Mouse (Mus musculus): Measurements from ENCODE around the gene Wdsub1. TPM values are rescaled to one million over a fixed set of nuclear protein-coding genes. Genes with fewer than 3 reads are reported as not detected.

Gene Wdsub1
- total RNA-seq, 1 experiment, result 20.7 TPM

GRCm38 (mm10) chr2:59808608-59809007 is 73.8 kb downstream of the Wdsub1 start:
- no peaks in the 10 kb centered on the region for H3K9me3 ChIP-seq (ENCODE audit: control insufficient read depth, insufficient read depth, low read depth, low read length)
- H3K4me3 ChIP-seq (ENCODE audit: insufficient read depth in 1 of 2, low read depth in 1 of 2, low read length in 2 of 2, poor library complexity in 1 of 2, severe bottlenecking in 1 of 2), result no peak overlapping the region
- no peak overlapping the region for H3K9ac ChIP-seq (ENCODE audit: insufficient read depth, low read depth, low read length, poor library complexity, severe bottlenecking)
- in situ Hi-C loops (cut with MboI; ENCODE audit: low sequenced_read_pairs in 2 of 2, unreplicated experiment in 2 of 2), result no loop called here
- no peak for TF ChIP-seq CHD2 (IDR thresholded peaks at IDR 0.05; ENCODE audit: low read depth, low read length)
- no peak for TF ChIP-seq ZC3H11A (IDR thresholded peaks at IDR 0.05; ENCODE audit: borderline replicate concordance, low read depth, low read length)
- TF ChIP-seq MAFK (IDR thresholded peaks at IDR 0.05; ENCODE audit: insufficient read depth, low read depth, low read length), result no peak
- H3K36me3 ChIP-seq (ENCODE audit: control insufficient read depth, insufficient read depth, low read length, poor library complexity, severe bottlenecking), result peaks cover 39% of the 10 kb centered on the region
- H3K4me1 ChIP-seq (ENCODE audit: control insufficient read depth in 2 of 2, insufficient read depth in 2 of 2, low read length in 2 of 2, poor library complexity in 1 of 2), result no peaks in the 10 kb centered on the region
- DNase-seq (ENCODE audit: low read depth, low spot score), result no peak
- no peak overlapping the region for H3K27ac ChIP-seq (ENCODE audit: insufficient read depth, low read depth, low read length, poor library complexity, severe bottlenecking)

GRCm38 (mm10) chr2:59806038-59806437 is 76.4 kb downstream of the Wdsub1 start:
- no peak for DNase-seq (ENCODE audit: low read depth, low spot score)
- H3K4me3 ChIP-seq (ENCODE audit: insufficient read depth in 1 of 2, low read depth in 1 of 2, low read length in 2 of 2, poor library complexity in 1 of 2, severe bottlenecking in 1 of 2), result no peak overlapping the region
- in situ Hi-C loops (cut with MboI; ENCODE audit: low sequenced_read_pairs in 2 of 2, unreplicated experiment in 2 of 2), result no loop called here
- H3K9me3 ChIP-seq (ENCODE audit: control insufficient read depth, insufficient read depth, low read depth, low read length), result no peaks in the 10 kb centered on the region
- H3K4me1 ChIP-seq (ENCODE audit: control insufficient read depth in 2 of 2, insufficient read depth in 2 of 2, low read length in 2 of 2, poor library complexity in 1 of 2), result no peaks in the 10 kb centered on the region
- H3K36me3 ChIP-seq (ENCODE audit: control insufficient read depth, insufficient read depth, low read length, poor library complexity, severe bottlenecking), result peaks cover 36% of the 10 kb centered on the region
- no peak overlapping the region for H3K27ac ChIP-seq (ENCODE audit: insufficient read depth, low read depth, low read length, poor library complexity, severe bottlenecking)
- TF ChIP-seq HCFC1 (IDR thresholded peaks at IDR 0.05; ENCODE audit: borderline replicate concordance, insufficient read depth, low read length) (no peak), ZNF384 (IDR thresholded peaks at IDR 0.05; ENCODE audit: low read depth, low read length) (no peak), ZC3H11A (IDR thresholded peaks at IDR 0.05; ENCODE audit: borderline replicate concordance, low read depth, low read length) (no peak), MAFK (IDR thresholded peaks at IDR 0.05; ENCODE audit: insufficient read depth, low read depth, low read length) (no peak)
- H3K9ac ChIP-seq (ENCODE audit: insufficient read depth, low read depth, low read length, poor library complexity, severe bottlenecking), result no peak overlapping the region

GRCm38 (mm10) chr2:59805595-59805994 is 76.8 kb downstream of the Wdsub1 start:
- no peak overlapping the region for H3K27ac ChIP-seq (ENCODE audit: insufficient read depth, low read depth, low read length, poor library complexity, severe bottlenecking)
- TF ChIP-seq HCFC1 (IDR thresholded peaks at IDR 0.05; ENCODE audit: borderline replicate concordance, insufficient read depth, low read length) (no peak), ZC3H11A (IDR thresholded peaks at IDR 0.05; ENCODE audit: borderline replicate concordance, low read depth, low read length) (no peak), CHD2 (IDR thresholded peaks at IDR 0.05; ENCODE audit: low read depth, low read length) (no peak), MAFK (IDR thresholded peaks at IDR 0.05; ENCODE audit: insufficient read depth, low read depth, low read length) (no peak), ZNF384 (IDR thresholded peaks at IDR 0.05; ENCODE audit: low read depth, low read length) (no peak)
- H3K36me3 ChIP-seq (ENCODE audit: control insufficient read depth, insufficient read depth, low read length, poor library complexity, severe bottlenecking), result peaks cover 39% of the 10 kb centered on the region

GRCm38 (mm10) chr2:59802722-59803387 is 79.5 kb downstream of the Wdsub1 start:
- in situ Hi-C loops (cut with MboI; ENCODE audit: low sequenced_read_pairs in 2 of 2, unreplicated experiment in 2 of 2), result no loop called here
- H3K36me3 ChIP-seq (ENCODE audit: control insufficient read depth, insufficient read depth, low read length, poor library complexity, severe bottlenecking), result peaks cover 43% of the 10 kb centered on the region
- no peak for DNase-seq (ENCODE audit: low read depth, low spot score)
- no peak overlapping the region for H3K27ac ChIP-seq (ENCODE audit: insufficient read depth, low read depth, low read length, poor library complexity, severe bottlenecking)
- H3K9ac ChIP-seq (ENCODE audit: insufficient read depth, low read depth, low read length, poor library complexity, severe bottlenecking), result no peak overlapping the region
- no peaks in the 10 kb centered on the region for H3K4me1 ChIP-seq (ENCODE audit: control insufficient read depth in 2 of 2, insufficient read depth in 2 of 2, low read length in 2 of 2, poor library complexity in 1 of 2)
- no peaks in the 10 kb centered on the region for H3K9me3 ChIP-seq (ENCODE audit: control insufficient read depth, insufficient read depth, low read depth, low read length)
- no peak overlapping the region for H3K4me3 ChIP-seq (ENCODE audit: insufficient read depth in 1 of 2, low read depth in 1 of 2, low read length in 2 of 2, poor library complexity in 1 of 2, severe bottlenecking in 1 of 2)
- TF ChIP-seq ZC3H11A (IDR thresholded peaks at IDR 0.05; ENCODE audit: borderline replicate concordance, low read depth, low read length) (no peak), HCFC1 (IDR thresholded peaks at IDR 0.05; ENCODE audit: borderline replicate concordance, insufficient read depth, low read length) (no peak), CHD2 (IDR thresholded peaks at IDR 0.05; ENCODE audit: low read depth, low read length) (no peak), ZNF384 (IDR thresholded peaks at IDR 0.05; ENCODE audit: low read depth, low read length) (no peak), MAFK (IDR thresholded peaks at IDR 0.05; ENCODE audit: insufficient read depth, low read depth, low read length) (no peak)

More at GRCm38 (mm10) chr2:59805595-59805994, 76.8 kb downstream of the Wdsub1 start:
- Histone ChIP-seq H3K9ac (ENCODE audit: insufficient read depth, low read depth, low read length, poor library complexity, severe bottlenecking) (no peak overlapping the region), H3K4me1 (ENCODE audit: control insufficient read depth in 2 of 2, insufficient read depth in 2 of 2, low read length in 2 of 2, poor library complexity in 1 of 2) (no peaks in the 10 kb centered on the region), H3K4me3 (ENCODE audit: insufficient read depth in 1 of 2, low read depth in 1 of 2, low read length in 2 of 2, poor library complexity in 1 of 2, severe bottlenecking in 1 of 2) (no peak overlapping the region), H3K9me3 (ENCODE audit: control insufficient read depth, insufficient read depth, low read depth, low read length) (no peaks in the 10 kb centered on the region)
- DNase-seq (ENCODE audit: low read depth, low spot score), result no peak
- in situ Hi-C loops (cut with MboI; ENCODE audit: low sequenced_read_pairs in 2 of 2, unreplicated experiment in 2 of 2), result no loop called here

Measured in ES-E14 (cell line).